Mouse (Mus musculus) lung, postnatal 0 days (tissue): Measurements from ENCODE around the gene Tbc1d30. TPM values are rescaled to one million over a fixed set of nuclear protein-coding genes. Genes with fewer than 3 reads are reported as not detected.

Experiments used
- ATAC-seq: fragments of 200-750 bp; cut with Nextera tagmentation; 2 replicates; pipeline ENCODE4 v1.8.0; 2017; ENCODE audit warnings: moderate library complexity
- DNase-seq: peaks from one replicate; pipeline ENCODE4 v3.0.0-alpha.2; 2016; ENCODE audit warnings: low spot score
- H3K27ac ChIP-seq: fragments of 300-500 bp; sonication (generic); 2 replicates; pipeline ENCODE4 v1.5.1; 2014; ENCODE audit warnings: antibody characterized with exemption, mild to moderate bottlenecking, low read length, mixed read lengths
- H3K27me3 ChIP-seq: fragments of 300-500 bp; sonication (generic); replicated peaks from 2 replicates; pipeline ENCODE4 v1.6.1; 2014; ENCODE audit warnings: low read length, mixed read lengths; ENCODE audit not compliant: insufficient read depth
- H3K36me3 ChIP-seq: fragments of 300-500 bp; sonication (generic); 2 replicates; pipeline ENCODE4 v1.6.1; 2014; ENCODE audit warnings: low read length, mixed read lengths; ENCODE audit not compliant: insufficient read depth
- H3K4me1 ChIP-seq: fragments of 300-500 bp; sonication (generic); 2 replicates; pipeline ENCODE4 v1.6.1; 2014; ENCODE audit warnings: antibody characterized with exemption, low read depth, low read length, mixed read lengths; ENCODE audit not compliant: insufficient read depth
- H3K4me2 ChIP-seq: fragments of 300-500 bp; sonication (generic); replicated peaks from 2 replicates; pipeline ENCODE4 v1.6.1; 2014; ENCODE audit warnings: low read depth, mild to moderate bottlenecking, low read length, moderate library complexity, mixed read lengths
- H3K4me3 ChIP-seq: fragments of 300-500 bp; sonication (generic); 2 replicates; pipeline ENCODE4 v1.5.1; 2014; ENCODE audit warnings: low read depth, low read length
- H3K9ac ChIP-seq: fragments of 300-500 bp; sonication (generic); replicated peaks from 2 replicates; pipeline ENCODE4 v1.6.1; 2014; ENCODE audit warnings: low read depth, mild to moderate bottlenecking
- H3K9me3 ChIP-seq: fragments of 300-500 bp; sonication (generic); 2 replicates; pipeline ENCODE4 v1.6.1; 2016; ENCODE audit warnings: low read length, mixed read lengths
- CTCF ChIP-seq: IDR thresholded peaks from 2 replicates; pipeline ENCODE4 v1.5.1; 2016; ENCODE audit warnings: antibody characterized with exemption, mild to moderate bottlenecking
- EP300 ChIP-seq: IDR thresholded peaks from 2 replicates; pipeline ENCODE4 v1.6.1; 2016; ENCODE audit warnings: antibody characterized with exemption, mild to moderate bottlenecking, control low read depth
- WGBS: fragments of 180-500 bp; shearing (Covaris S2); extraction: QIAGEN DNeasy Blood & Tissue Kit; methylation state at CpG from one replicate; pipeline ENCODE4 v1.1.7; 2014; 5-methylcytosine and 5-hydroxymethylcytosine counted together
- polyA plus RNA-seq: library from polyadenylated mRNA; unstranded; fragments of >200 nt; fragmentation: Nextera tagmentation; extraction: Ambion mirVana; gene quantifications from 2 replicates; pipeline ENCODE4 v1.2.1, GENCODE M21; 2015

Gene Tbc1d30
- polyA plus RNA-seq, 1 experiment from 2014 or later, result 4.4 TPM

DNA sequence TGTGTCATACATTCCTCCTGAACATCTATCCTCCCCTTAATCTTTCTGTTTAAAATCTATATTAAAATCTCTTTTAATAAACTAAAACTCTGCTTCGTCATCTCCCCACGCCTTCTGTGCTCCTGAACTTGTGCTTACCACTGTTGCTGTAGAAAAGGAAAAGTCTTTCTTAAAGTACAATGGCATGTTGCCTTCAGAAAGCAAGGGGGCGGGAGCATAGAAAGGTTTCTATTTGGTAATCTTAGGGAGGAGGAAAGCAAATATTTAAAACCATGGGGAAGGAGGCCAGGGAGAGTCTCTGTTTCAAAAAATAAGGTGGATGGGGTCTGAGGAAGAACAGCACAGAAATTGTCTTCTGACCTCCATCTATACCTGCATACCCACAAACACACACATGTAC, 38.0 kb downstream of the Tbc1d30 start:
- H3K4me2 ChIP-seq, result no peak overlapping the region
- H3K36me3 ChIP-seq, result no peaks in the 10 kb centered on the region
- no peak overlapping the region for H3K4me3 ChIP-seq
- ATAC-seq (no peak), DNase-seq (peak; percentile 30)
- TF ChIP-seq CTCF (no peak), EP300 (no peak)
- no peaks in the 10 kb centered on the region for H3K9me3 ChIP-seq
- H3K4me1 ChIP-seq, result peaks cover 7% of the 10 kb centered on the region
- H3K27me3 ChIP-seq, result peaks cover 17% of the 10 kb centered on the region; the same call in 1 of the 2 replicates
- no peak overlapping the region for H3K9ac ChIP-seq
- WGBS, result 71% methylated on average over 3 of the region's 3 CpGs
- H3K27ac ChIP-seq, result no peak overlapping the region

DNA sequence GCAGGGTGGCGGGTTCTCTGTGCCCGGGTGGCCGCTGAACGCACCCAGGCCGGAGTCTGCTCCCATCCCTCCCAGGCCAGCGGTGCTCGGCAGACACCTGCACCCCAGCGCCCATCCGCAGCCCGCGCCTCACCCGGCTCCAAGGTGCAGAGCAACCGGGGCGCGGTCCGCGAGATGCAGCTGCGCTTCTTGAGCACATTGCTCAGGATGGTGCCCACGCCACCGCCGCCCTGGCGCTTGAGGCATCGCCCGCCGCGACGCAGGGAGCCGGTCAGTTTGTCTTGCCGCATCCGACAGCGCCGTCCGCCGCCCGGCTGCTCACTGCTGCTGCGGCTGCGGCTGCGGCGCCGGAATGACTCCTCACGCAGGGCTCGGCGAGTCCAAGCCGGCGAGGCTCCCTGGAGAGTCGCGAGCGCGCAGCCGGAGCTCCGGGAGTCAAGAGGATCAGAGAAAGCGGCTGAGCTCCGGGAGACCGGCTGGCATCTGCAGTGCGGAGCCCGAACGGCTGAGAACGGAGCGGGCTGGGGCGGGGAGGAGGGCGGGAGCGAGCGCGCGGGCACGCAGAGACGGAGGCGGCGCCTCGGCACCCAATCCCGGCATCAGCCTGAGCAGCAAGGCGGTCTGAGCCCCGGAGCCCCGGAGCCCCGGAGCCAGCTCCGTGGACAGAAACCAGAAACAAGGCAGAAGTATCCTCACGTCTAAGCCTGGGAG, 40.4 kb downstream of the Tbc1d30 start:
- TF ChIP-seq EP300 (no peak), CTCF (no peak)
- peaks cover 7% of the 10 kb centered on the region; the same call in 1 of the 2 replicates for H3K4me1 ChIP-seq
- peak; percentile 71 for DNase-seq
- peak; percentile 91 for ATAC-seq
- WGBS, result 2% methylated on average over 66 of the region's 77 CpGs
- peak overlapping the region; percentile 32; the same call in 1 of the 2 replicates for H3K9ac ChIP-seq
- peak overlapping the region; percentile 54 for H3K27ac ChIP-seq
- H3K4me3 ChIP-seq, result peak overlapping the region; percentile 71
- peaks cover 17% of the 10 kb centered on the region; the same call in 1 of the 2 replicates for H3K27me3 ChIP-seq
- peak overlapping the region; percentile 84 for H3K4me2 ChIP-seq
- H3K36me3 ChIP-seq, result no peaks in the 10 kb centered on the region
- no peaks in the 10 kb centered on the region for H3K9me3 ChIP-seq

DNA sequence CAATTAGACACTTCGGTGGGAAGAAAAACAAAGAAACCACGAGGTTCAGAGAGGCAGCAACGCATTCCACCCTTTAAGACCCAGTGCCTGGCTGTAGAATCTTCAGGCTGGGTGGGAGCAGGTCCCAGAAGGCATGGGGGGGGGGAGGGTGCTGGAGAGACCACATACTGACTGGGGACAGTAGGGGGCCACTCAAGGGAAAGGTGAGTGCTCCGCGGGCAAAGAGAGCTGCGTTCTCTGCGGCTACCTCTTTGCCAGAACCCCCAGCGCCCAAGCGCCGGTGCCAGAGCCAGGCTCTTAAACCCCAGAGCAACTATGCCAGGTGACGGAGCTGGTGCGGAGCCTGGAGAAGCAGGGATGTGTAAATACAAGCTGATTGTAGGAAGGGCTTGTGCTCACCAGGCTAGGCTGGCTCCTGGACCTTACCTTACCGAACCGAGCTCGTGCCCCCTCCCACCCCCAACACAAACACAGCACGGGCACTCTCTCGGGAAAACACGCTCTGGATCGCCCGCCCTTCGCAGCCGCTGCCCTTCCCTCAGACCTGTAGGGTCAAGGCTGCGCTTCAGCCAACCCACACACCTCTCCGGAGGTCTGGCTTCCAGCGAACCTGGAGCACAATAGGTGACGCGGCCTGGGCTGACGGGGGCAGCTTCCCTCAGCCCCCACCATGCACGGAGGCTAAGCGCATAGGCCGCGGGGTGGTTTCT, 41.1 kb downstream of the Tbc1d30 start:
- H3K9ac ChIP-seq, result peak overlapping the region; percentile 32; the same call in 1 of the 2 replicates
- TF ChIP-seq EP300 (no peak), CTCF (no peak)
- H3K4me3 ChIP-seq, result peak overlapping the region; percentile 71
- 2% methylated on average over 32 of the region's 32 CpGs for WGBS
- peaks cover 17% of the 10 kb centered on the region; the same call in 1 of the 2 replicates for H3K27me3 ChIP-seq
- H3K4me2 ChIP-seq, result peak overlapping the region; percentile 84
- H3K4me1 ChIP-seq, result peaks cover 7% of the 10 kb centered on the region; the same call in 1 of the 2 replicates
- DNase-seq (peak; percentile 35), ATAC-seq (peak; percentile 31)
- H3K9me3 ChIP-seq, result no peaks in the 10 kb centered on the region
- H3K36me3 ChIP-seq, result no peaks in the 10 kb centered on the region
- peak overlapping the region; percentile 54; the same call in 1 of the 2 replicates for H3K27ac ChIP-seq

DNA sequence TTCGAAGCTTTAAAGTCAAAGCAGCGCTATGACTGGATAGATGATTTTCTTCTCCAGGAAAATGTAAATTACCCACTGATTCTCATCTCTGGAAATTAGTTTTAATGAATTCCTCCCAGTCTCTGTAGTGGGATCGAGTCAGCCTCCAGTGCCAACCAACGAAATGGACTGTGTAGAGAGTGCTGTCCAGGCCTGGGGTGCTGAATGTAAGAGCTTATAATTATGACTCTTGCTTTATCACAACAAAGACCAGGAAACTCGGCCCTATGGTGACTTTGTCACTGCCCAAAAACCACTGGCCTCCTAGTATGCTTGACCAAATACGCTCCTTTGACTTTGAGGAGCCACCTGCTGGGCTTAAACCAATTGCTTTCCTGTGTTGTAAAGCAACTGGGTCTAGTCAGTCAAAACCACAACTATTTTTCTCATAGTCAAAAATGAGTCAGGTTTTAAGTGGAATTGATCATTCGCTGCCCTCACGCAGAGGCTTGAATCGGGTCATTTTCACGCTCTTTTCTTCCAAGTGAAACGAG, 41.9 kb downstream of the Tbc1d30 start:
- 29% methylated on average over 11 of the region's 11 CpGs for WGBS
- H3K4me2 ChIP-seq, result peak overlapping the region; percentile 84

DNA sequence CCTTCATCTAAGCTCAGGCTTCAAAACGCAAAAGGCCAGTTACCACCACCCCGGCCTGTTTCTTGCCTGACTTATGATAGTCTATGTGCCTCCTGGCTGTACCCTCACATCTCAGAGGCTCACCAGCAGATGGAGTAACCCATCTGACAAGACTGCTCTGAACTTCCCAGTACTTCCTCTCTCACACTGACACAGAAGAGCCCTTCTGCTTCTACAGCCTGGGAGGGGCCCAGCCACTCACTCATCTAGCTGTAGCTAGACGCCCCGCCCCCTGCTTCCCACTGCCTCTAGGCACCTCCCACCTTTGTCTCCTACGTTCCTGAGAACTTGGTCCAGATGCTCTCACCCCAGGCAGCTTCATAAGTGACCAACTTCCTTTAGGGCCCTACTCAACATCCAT, 45.6 kb downstream of the Tbc1d30 start:
- Histone ChIP-seq H3K4me2 (no peak overlapping the region), H3K36me3 (no peaks in the 10 kb centered on the region), H3K4me1 (peaks cover 5% of the 10 kb centered on the region; the same call in 1 of the 2 replicates), H3K27ac (no peak overlapping the region), H3K9me3 (no peaks in the 10 kb centered on the region), H3K4me3 (no peak overlapping the region), H3K27me3 (peaks cover 13% of the 10 kb centered on the region; the same call in 1 of the 2 replicates), H3K9ac (no peak overlapping the region)
- DNase-seq (peak; percentile 88), ATAC-seq (peak; percentile 83)
- WGBS, result 31% methylated on average over 5 of the region's 5 CpGs
- TF ChIP-seq CTCF (peak; percentile 62), EP300 (no peak)

More for the DNA sequence above, 41.9 kb downstream of the Tbc1d30 start:
- Histone ChIP-seq H3K27ac (no peak overlapping the region), H3K9ac (no peak overlapping the region), H3K27me3 (peaks cover 17% of the 10 kb centered on the region; the same call in 1 of the 2 replicates), H3K9me3 (no peaks in the 10 kb centered on the region), H3K4me1 (peaks cover 7% of the 10 kb centered on the region; the same call in 1 of the 2 replicates), H3K36me3 (no peaks in the 10 kb centered on the region), H3K4me3 (peak overlapping the region; percentile 71; the same call in 1 of the 2 replicates)
- ATAC-seq, result no peak
- TF ChIP-seq EP300, result no peak
- peak; percentile 26 for TF ChIP-seq CTCF
- DNase-seq, result peak; percentile 49

DNA sequence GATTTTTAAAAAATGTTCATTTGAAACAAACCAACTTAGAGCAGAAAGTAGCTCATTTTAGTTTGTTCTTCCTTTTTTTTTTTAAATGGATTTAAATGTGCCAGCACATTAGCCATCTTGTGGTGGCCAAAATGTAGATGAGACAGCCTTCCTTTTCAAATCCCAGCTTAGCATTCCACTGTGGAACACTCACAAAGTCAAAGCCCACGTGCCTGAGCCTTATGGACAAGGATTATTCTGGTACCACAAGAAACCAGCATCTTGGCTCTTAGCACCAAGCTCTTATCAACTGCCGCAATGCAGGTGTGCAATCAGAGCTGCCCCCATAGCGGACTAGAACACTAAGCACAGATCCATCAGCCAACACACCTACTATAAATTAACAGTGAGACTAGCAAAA, 47.5 kb downstream of the Tbc1d30 start:
- no peak overlapping the region for H3K4me2 ChIP-seq
- H3K27me3 ChIP-seq, result 0 out of 2 replicates have a peak, but pooled peaks cover 1% of the 10 kb centered on the region
- TF ChIP-seq EP300 (no peak), CTCF (no peak)
- ATAC-seq (no peak), DNase-seq (no peak)
- no peak overlapping the region for H3K4me3 ChIP-seq
- no peaks in the 10 kb centered on the region for H3K36me3 ChIP-seq
- H3K9me3 ChIP-seq, result no peaks in the 10 kb centered on the region
- no peaks in the 10 kb centered on the region for H3K4me1 ChIP-seq
- no peak overlapping the region for H3K27ac ChIP-seq
- H3K9ac ChIP-seq, result no peak overlapping the region
- 74% methylated on average over 3 of the region's 3 CpGs for WGBS
